Mouse (Mus musculus) limb, embryonic 14.5 days (tissue): ENCODE data around the gene Snta1. TPM values are rescaled to one million over a fixed set of nuclear protein-coding genes. Genes with fewer than 3 reads are reported as not detected.

ENCODE experiments used
- ATAC-seq: fragments of 200-750 bp; cut with Nextera tagmentation; 2 replicates; pipeline ENCODE4 v1.8.0; 2017; ENCODE audit warnings: low read depth, moderate number of reproducible peaks, moderate TSS enrichment; ENCODE audit not compliant: low FRiP score
- DNase-seq: peaks from one replicate; pipeline ENCODE4 v3.0.0-alpha.2; 2015; ENCODE audit warnings: low spot score
- H3K27ac ChIP-seq: fragments of 300-500 bp; sonication (generic); replicated peaks from 2 replicates; pipeline ENCODE4 v1.5.1; 2014; ENCODE audit warnings: low read depth, mild to moderate bottlenecking, low read length, moderate library complexity, mixed read lengths
- H3K27me3 ChIP-seq: fragments of 300-500 bp; sonication (generic); 2 replicates; pipeline ENCODE4 v1.6.1; 2014; ENCODE audit warnings: low read length, mixed read lengths; ENCODE audit not compliant: control insufficient read depth, insufficient read depth
- H3K36me3 ChIP-seq: fragments of 300-500 bp; sonication (generic); 2 replicates; pipeline ENCODE4 v1.6.1; 2014; ENCODE audit warnings: mild to moderate bottlenecking, low read length, moderate library complexity, mixed read lengths; ENCODE audit not compliant: control insufficient read depth, insufficient read depth
- H3K4me1 ChIP-seq: fragments of 300-500 bp; sonication (generic); 2 replicates; pipeline ENCODE4 v1.6.1; 2014; ENCODE audit warnings: antibody characterized with exemption, low read length, mixed read lengths; ENCODE audit not compliant: control insufficient read depth, insufficient read depth
- H3K4me2 ChIP-seq: fragments of 300-500 bp; sonication (generic); replicated peaks from 2 replicates; pipeline ENCODE4 v1.6.1; 2014; ENCODE audit warnings: low read depth, mild to moderate bottlenecking, low read length, moderate library complexity; ENCODE audit not compliant: severe bottlenecking
- H3K4me3 ChIP-seq: fragments of 300-500 bp; sonication (generic); replicated peaks from 2 replicates; pipeline ENCODE4 v1.5.1; 2014; ENCODE audit warnings: low read length
- H3K9ac ChIP-seq: fragments of 300-500 bp; sonication (generic); 2 replicates; pipeline ENCODE4 v1.6.1; 2014; ENCODE audit warnings: mild to moderate bottlenecking, low read depth, low read length, moderate library complexity; ENCODE audit not compliant: severe bottlenecking
- H3K9me3 ChIP-seq: fragments of 300-500 bp; sonication (generic); 2 replicates; pipeline ENCODE4 v1.6.1; 2016; ENCODE audit warnings: low read length; ENCODE audit not compliant: control insufficient read depth
- POLR2A ChIP-seq: fragments of 200-500 bp; IDR thresholded peaks from 2 replicates; pipeline ENCODE4 v1.8.0; 2012; ENCODE audit warnings: inconsistent platforms, mild to moderate bottlenecking, moderate library complexity, borderline replicate concordance; ENCODE audit not compliant: insufficient read depth, insufficient read length; ENCODE audit errors: extremely low read depth
- WGBS: fragments of 180-500 bp; shearing (Covaris S2); extraction: QIAGEN DNeasy Blood & Tissue Kit; methylation state at CpG from one replicate; pipeline ENCODE4 v1.1.7; 2014; 5-methylcytosine and 5-hydroxymethylcytosine counted together
- polyA plus RNA-seq, 2 experiments: library from polyadenylated mRNA; depleted of rRNA in 1 of 2; stranded (reverse) in 1 of 2; unstranded in 1 of 2; fragments of >200 nt; fragmentation: Nextera tagmentation in 1 of 2; extraction: Ambion mirVana in 1 of 2; gene quantifications; 2 replicates each; pipeline versions ENCODE4 v1.2.1 to v1.2.3; 2012 to 2014

Snta1 gene
- polyA plus RNA-seq, 2 experiments = 5.2 to 11.0 TPM

GRCm38 (mm10) chr2:154427853-154428360 is 20.0 kb upstream of the Snta1 start:
- H3K4me2 ChIP-seq = peak overlapping the region; percentile 37; the same call in 1 of the 2 replicates
- peaks cover 13% of the 10 kb centered on the region for H3K4me1 ChIP-seq
- DNase-seq (peak; percentile 53), ATAC-seq (peak; percentile 35; the same call in 1 of the 2 replicates)
- H3K4me3 ChIP-seq = no peak overlapping the region
- 6% methylated on average over 17 of the region's 17 CpGs for WGBS
- H3K9me3 ChIP-seq = 0 out of 2 replicates have a peak, but pooled peaks cover 3% of the 10 kb centered on the region
- no peaks in the 10 kb centered on the region for H3K36me3 ChIP-seq
- H3K9ac ChIP-seq = 0 out of 2 replicates have a peak overlapping the region, but pooled peaks have one; percentile 7
- H3K27ac ChIP-seq = no peak overlapping the region
- H3K27me3 ChIP-seq = no peaks in the 10 kb centered on the region
- no peak for TF ChIP-seq POLR2A

GRCm38 (mm10) chr2:154426905-154427852 is 19.3 kb upstream of the Snta1 start:
- Histone ChIP-seq H3K9ac (peak overlapping the region; percentile 58), H3K4me2 (peak overlapping the region; percentile 66), H3K27ac (no peak overlapping the region), H3K4me3 (peak overlapping the region; percentile 34), H3K27me3 (no peaks in the 10 kb centered on the region), H3K9me3 (0 out of 2 replicates have a peak, but pooled peaks cover 3% of the 10 kb centered on the region), H3K4me1 (peaks cover 13% of the 10 kb centered on the region), H3K36me3 (no peaks in the 10 kb centered on the region)
- ATAC-seq (no peak), DNase-seq (no peak)
- TF ChIP-seq POLR2A = no peak
- WGBS = 41% methylated on average over 11 of the region's 11 CpGs

- peak overlapping the region; percentile 34 for H3K4me3 ChIP-seq
- no peak for DNase-seq
- H3K36me3 ChIP-seq = no peaks in the 10 kb centered on the region
- H3K9ac ChIP-seq = peak overlapping the region; percentile 58
- H3K4me2 ChIP-seq = peak overlapping the region; percentile 66
- H3K27ac ChIP-seq = no peak overlapping the region
- TF ChIP-seq POLR2A = no peak
- H3K9me3 ChIP-seq = 0 out of 2 replicates have a peak, but pooled peaks cover 3% of the 10 kb centered on the region
- H3K4me1 ChIP-seq = peaks cover 15% of the 10 kb centered on the region
- no peaks in the 10 kb centered on the region for H3K27me3 ChIP-seq
- peak; percentile 25; the same call in 1 of the 2 replicates for ATAC-seq
- 4% methylated on average over 24 of the region's 25 CpGs for WGBS
Observed at GRCm38 (mm10) chr2:154426188-154426904, 18.4 kb upstream of the Snta1 start.

- H3K4me2 ChIP-seq = no peak overlapping the region
- H3K9me3 ChIP-seq = 0 out of 2 replicates have a peak, but pooled peaks cover 3% of the 10 kb centered on the region
- H3K9ac ChIP-seq = no peak overlapping the region
- peaks cover 17% of the 10 kb centered on the region for H3K4me1 ChIP-seq
- H3K4me3 ChIP-seq = no peak overlapping the region
- TF ChIP-seq POLR2A = no peak
- WGBS = 81% methylated on average over 3 of the region's 3 CpGs
- no peak overlapping the region for H3K27ac ChIP-seq
- ATAC-seq (no peak), DNase-seq (no peak)
- no peaks in the 10 kb centered on the region for H3K36me3 ChIP-seq
- H3K27me3 ChIP-seq = no peaks in the 10 kb centered on the region
Observed at GRCm38 (mm10) chr2:154425522-154425921, 17.6 kb upstream of the Snta1 start.

- WGBS = 95% methylated on average over 2 of the region's 2 CpGs
- H3K9me3 ChIP-seq = 0 out of 2 replicates have a peak, but pooled peaks cover 3% of the 10 kb centered on the region
- H3K27me3 ChIP-seq = no peaks in the 10 kb centered on the region
- no peaks in the 10 kb centered on the region for H3K36me3 ChIP-seq
- DNase-seq (no peak), ATAC-seq (no peak)
- H3K4me1 ChIP-seq = peaks cover 17% of the 10 kb centered on the region
- no peak for TF ChIP-seq POLR2A
- H3K4me2 ChIP-seq = no peak overlapping the region
- H3K27ac ChIP-seq = no peak overlapping the region
- no peak overlapping the region for H3K4me3 ChIP-seq
- no peak overlapping the region for H3K9ac ChIP-seq
Observed at GRCm38 (mm10) chr2:154423548-154423947, 15.6 kb upstream of the Snta1 start.
